Mouse (Mus musculus) forebrain, postnatal 0 days (tissue): ENCODE data around the gene Ms4a12. TPM values are rescaled to one million over a fixed set of nuclear protein-coding genes. Genes with fewer than 3 reads are reported as not detected.
"Not testable (repeated sequence)": the region's sequence is repeated elsewhere in the genome, so short reads cannot be mapped to it uniquely, and the experiment has no call there.

Experiments
- ATAC-seq: fragments of 200-750 bp; cut with Nextera tagmentation; 2 replicates; pipeline ENCODE4 v1.8.0; 2017; ENCODE audit warnings: mild to moderate bottlenecking, moderate library complexity
- DNase-seq: peaks from one replicate; pipeline ENCODE4 v3.0.0-alpha.2; 2015
- H3K27ac ChIP-seq: fragments of 300-500 bp; sonication (generic); 2 replicates; pipeline ENCODE4 v1.5.1; 2014; ENCODE audit warnings: low read depth, mild to moderate bottlenecking, antibody characterized with exemption, low read length, moderate library complexity, mixed read lengths
- H3K27me3 ChIP-seq: fragments of 300-500 bp; sonication (generic); 2 replicates; pipeline ENCODE4 v1.6.1; 2014; ENCODE audit warnings: mild to moderate bottlenecking, low read length, mixed read lengths; ENCODE audit not compliant: insufficient read depth
- H3K36me3 ChIP-seq: fragments of 300-500 bp; sonication (generic); 2 replicates; pipeline ENCODE4 v1.6.1; 2014; ENCODE audit warnings: mild to moderate bottlenecking, moderate library complexity; ENCODE audit not compliant: insufficient read depth
- H3K4me1 ChIP-seq: fragments of 300-500 bp; sonication (generic); 2 replicates; pipeline ENCODE4 v1.6.1; 2014; ENCODE audit warnings: antibody characterized with exemption; ENCODE audit not compliant: insufficient read depth
- H3K4me2 ChIP-seq: fragments of 300-500 bp; sonication (generic); 2 replicates; pipeline ENCODE4 v1.6.1; 2014; ENCODE audit warnings: low read depth, mild to moderate bottlenecking, moderate library complexity
- H3K4me3 ChIP-seq: fragments of 300-500 bp; sonication (generic); 2 replicates; pipeline ENCODE4 v1.5.1; 2014; ENCODE audit warnings: low read depth, low read length, mixed read lengths
- H3K9ac ChIP-seq: fragments of 300-500 bp; sonication (generic); 2 replicates; pipeline ENCODE4 v1.6.1; 2014; ENCODE audit warnings: mild to moderate bottlenecking
- H3K9me3 ChIP-seq: fragments of 300-500 bp; sonication (generic); 2 replicates; pipeline ENCODE4 v1.6.1; 2016; ENCODE audit warnings: low read length
- CTCF ChIP-seq: sonication (generic); IDR thresholded peaks from 2 replicates; pipeline ENCODE4 v1.5.1; 2016; ENCODE audit warnings: antibody characterized with exemption, control low read depth, low read depth
- WGBS: fragments of 180-500 bp; shearing (Covaris S2); extraction: QIAGEN DNeasy Blood & Tissue Kit; methylation state at CpG from one replicate; pipeline ENCODE4 v1.1.7; 2014; 5-methylcytosine and 5-hydroxymethylcytosine counted together
- polyA plus RNA-seq: library from polyadenylated mRNA; unstranded; fragments of >200 nt; fragmentation: Nextera tagmentation; extraction: Ambion mirVana; gene quantifications from 2 replicates; pipeline ENCODE4 v1.2.1, GENCODE M21; 2015
- total RNA-seq: library from RNA; depleted of rRNA; stranded (reverse); fragments of >200 nt; gene quantifications from 2 replicates; pipeline ENCODE4 v1.2.3, GENCODE M21; 2014; rRNA removed

The Ms4a12 gene
- total RNA-seq (not detected in 2 replicates), polyA plus RNA-seq (not detected in 2 replicates)

- no peaks in the 10 kb centered on the region for H3K36me3 ChIP-seq
- H3K4me1 ChIP-seq = no peaks in the 10 kb centered on the region
- ATAC-seq (no peak), DNase-seq (no peak)
- no peaks in the 10 kb centered on the region for H3K27me3 ChIP-seq
- TF ChIP-seq CTCF = no peak
- no peak within 1 kb of the TSS for H3K9ac ChIP-seq
- H3K9me3 ChIP-seq = no peaks in the 10 kb centered on the region
- no peak within 1 kb of the TSS for H3K27ac ChIP-seq
- 71% methylated on average over 5 of the region's 5 CpGs for WGBS
- H3K4me2 ChIP-seq = no peak within 1 kb of the TSS
- no peak within 1 kb of the TSS for H3K4me3 ChIP-seq
These were observed at the start of gene Ms4a12 for GRCm38 (mm10) chr19:11232348-11232747. Gene Ms4a12, minus strand, starts transcription at chr19:11232448.

DNA sequence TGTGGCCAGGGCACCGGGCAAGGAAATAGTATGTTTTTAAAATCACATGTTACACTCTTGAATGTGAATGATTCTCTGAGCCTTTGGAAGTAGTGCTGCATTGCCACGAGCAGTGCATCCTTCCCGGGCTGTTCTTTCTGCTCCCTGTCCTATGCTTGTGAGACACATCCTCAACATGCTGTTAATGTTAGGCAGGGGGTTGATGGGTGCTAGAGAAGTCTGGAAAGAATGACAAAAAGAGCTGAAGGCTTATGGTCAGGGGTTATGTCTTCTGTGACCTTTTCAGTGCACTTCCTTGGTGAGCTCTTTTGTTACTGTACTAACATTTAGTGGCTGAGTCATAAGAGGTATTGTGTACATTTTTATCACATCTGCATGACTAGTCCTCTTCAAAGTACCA lies 48.0 kb upstream of the Ms4a12 start:
- H3K4me1 ChIP-seq = no peaks in the 10 kb centered on the region
- no peak overlapping the region for H3K9ac ChIP-seq
- ATAC-seq = no peak
- H3K36me3 ChIP-seq = no peaks in the 10 kb centered on the region
- no peak overlapping the region for H3K4me3 ChIP-seq
- WGBS = 91% methylated on average over 3 of the region's 3 CpGs
- no peak for DNase-seq
- no peaks in the 10 kb centered on the region for H3K27me3 ChIP-seq
- no peak overlapping the region for H3K4me2 ChIP-seq
- H3K27ac ChIP-seq = no peak overlapping the region
- no peak for TF ChIP-seq CTCF
- H3K9me3 ChIP-seq = no peaks in the 10 kb centered on the region

GRCm38 (mm10) chr19:11276431-11276830 lies 44.2 kb upstream of the Ms4a12 start:
- H3K4me3 ChIP-seq = no peak overlapping the region
- no peaks in the 10 kb centered on the region for H3K4me1 ChIP-seq
- H3K4me2 ChIP-seq = no peak overlapping the region
- DNase-seq (no peak), ATAC-seq (no peak)
- H3K9ac ChIP-seq = no peak overlapping the region
- H3K9me3 ChIP-seq = no peaks in the 10 kb centered on the region
- no peaks in the 10 kb centered on the region for H3K36me3 ChIP-seq
- no peak overlapping the region for H3K27ac ChIP-seq
- 65% methylated on average over 5 of the region's 5 CpGs for WGBS
- no peaks in the 10 kb centered on the region for H3K27me3 ChIP-seq
- TF ChIP-seq CTCF = no peak

DNA sequence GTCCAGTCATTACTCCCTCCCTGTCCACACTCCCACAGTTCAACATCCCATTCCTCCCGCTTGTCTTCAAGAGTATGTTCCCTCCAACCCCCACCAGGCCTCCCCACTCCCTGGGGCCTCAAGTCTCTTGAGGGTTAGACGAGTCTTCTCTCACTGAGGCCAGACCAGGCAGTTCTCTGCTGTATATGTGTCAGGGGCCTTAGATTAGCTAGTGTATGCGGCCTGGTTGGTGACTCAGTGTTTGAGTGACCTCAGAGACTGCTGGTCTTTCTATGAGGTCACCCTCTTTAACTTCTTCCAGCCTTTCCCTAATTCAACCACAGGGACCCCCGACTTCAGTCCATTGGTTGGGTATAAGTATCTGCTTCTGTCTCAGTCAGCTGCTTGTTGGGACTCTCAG lies 34.7 kb upstream of the Ms4a12 start:
- DNase-seq (no peak), ATAC-seq (no peak)
- no peaks in the 10 kb centered on the region for H3K9me3 ChIP-seq
- no peak overlapping the region for H3K4me2 ChIP-seq
- no peaks in the 10 kb centered on the region for H3K27me3 ChIP-seq
- H3K9ac ChIP-seq = no peak overlapping the region
- TF ChIP-seq CTCF = no peak
- H3K27ac ChIP-seq = no peak overlapping the region
- H3K36me3 ChIP-seq = no peaks in the 10 kb centered on the region
- 77% methylated on average over 4 of the region's 4 CpGs for WGBS
- H3K4me3 ChIP-seq = no peak overlapping the region
- H3K4me1 ChIP-seq = no peaks in the 10 kb centered on the region

- no peak for TF ChIP-seq CTCF
- H3K4me1 ChIP-seq = no peaks in the 10 kb centered on the region
- no peak for ATAC-seq
- H3K9ac ChIP-seq = no peak within 1 kb of the TSS
- H3K9me3 ChIP-seq = no peaks in the 10 kb centered on the region
- H3K4me3 ChIP-seq = no peak within 1 kb of the TSS
- no peak within 1 kb of the TSS for H3K4me2 ChIP-seq
- DNase-seq = no peak
- H3K27me3 ChIP-seq = no peaks in the 10 kb centered on the region
- H3K27ac ChIP-seq = no peak within 1 kb of the TSS
- WGBS = 89% methylated on average over 8 of the region's 8 CpGs
- H3K36me3 ChIP-seq = no peaks in the 10 kb centered on the region
These were observed 34.0 kb upstream of the Ms4a12 start, which contains the start of gene Ms4a1 for GRCm38 (mm10) chr19:11266052-11266845. Gene Ms4a1, minus strand, starts transcription at chr19:11266241.

DNA sequence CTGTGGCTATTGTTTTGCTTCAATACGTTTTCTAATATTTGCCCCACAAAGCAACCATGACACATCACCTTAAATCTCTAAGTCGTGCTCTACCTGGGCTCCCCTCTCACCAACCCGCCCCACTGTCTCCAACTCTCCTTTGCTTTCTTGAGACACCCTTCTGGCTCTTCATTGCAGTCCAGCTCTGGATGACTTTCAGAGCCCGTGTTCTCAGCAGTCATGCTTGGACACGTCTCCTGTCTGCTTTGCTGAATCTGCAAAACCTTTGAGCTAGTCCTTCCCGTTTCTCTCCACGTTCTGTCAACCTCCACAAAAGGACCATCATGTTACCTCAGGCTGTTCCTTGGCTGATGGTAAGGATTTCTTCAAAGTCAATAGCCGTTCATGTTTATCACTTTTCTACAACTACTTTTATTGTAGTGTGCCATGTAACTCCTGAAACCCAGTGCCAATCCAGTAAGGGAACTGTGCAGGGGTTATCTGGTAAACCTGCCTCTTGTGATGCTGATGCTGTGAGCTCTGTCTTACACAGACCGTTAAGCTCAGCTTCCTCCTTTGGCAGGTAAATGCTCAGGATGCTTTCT lies 32.4 kb upstream of the Ms4a12 start:
- no peak for TF ChIP-seq CTCF
- no peaks in the 10 kb centered on the region for H3K36me3 ChIP-seq
- ATAC-seq = no peak
- no peaks in the 10 kb centered on the region for H3K27me3 ChIP-seq
- H3K4me2 ChIP-seq = no peak overlapping the region
- no peaks in the 10 kb centered on the region for H3K4me1 ChIP-seq
- DNase-seq = no peak
- H3K9me3 ChIP-seq = no peaks in the 10 kb centered on the region
- H3K4me3 ChIP-seq = no peak overlapping the region
- no peak overlapping the region for H3K9ac ChIP-seq
- H3K27ac ChIP-seq = no peak overlapping the region
- WGBS = 85% methylated on average over 9 of the region's 9 CpGs

DNA sequence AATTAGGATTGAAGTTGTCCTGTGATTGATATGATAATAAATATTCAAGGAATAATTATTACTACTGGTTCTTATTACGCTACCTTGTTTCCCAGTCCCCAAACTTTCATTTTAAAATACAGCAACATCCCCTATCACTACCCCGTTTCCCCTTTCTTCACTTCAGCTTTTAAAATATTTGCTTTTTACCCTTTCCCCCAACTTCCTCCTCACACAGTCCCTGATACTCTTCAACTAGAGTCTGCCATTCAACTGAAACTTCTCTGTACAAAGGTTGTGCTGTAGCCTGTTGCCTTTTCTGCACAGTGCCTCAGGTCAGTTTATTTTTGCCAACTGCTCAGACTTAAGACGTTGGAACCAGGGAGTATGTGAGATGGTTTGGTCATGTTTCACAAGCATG lies 31.3 kb upstream of the Ms4a12 start:
- no peaks in the 10 kb centered on the region for H3K9me3 ChIP-seq
- DNase-seq = no peak
- no peak overlapping the region for H3K4me2 ChIP-seq
- ATAC-seq = no peak
- no peak overlapping the region for H3K4me3 ChIP-seq
- H3K4me1 ChIP-seq = no peaks in the 10 kb centered on the region
- TF ChIP-seq CTCF = no peak
- H3K36me3 ChIP-seq = no peaks in the 10 kb centered on the region
- H3K27me3 ChIP-seq = no peaks in the 10 kb centered on the region
- no peak overlapping the region for H3K9ac ChIP-seq
- 91% methylated on average over 3 of the region's 3 CpGs for WGBS
- no peak overlapping the region for H3K27ac ChIP-seq

GRCm38 (mm10) chr19:11262932-11263331 lies 30.7 kb upstream of the Ms4a12 start:
- not testable (repeated sequence) for H3K4me3 ChIP-seq, ATAC-seq, H3K9ac ChIP-seq, H3K27ac ChIP-seq, H3K27me3 ChIP-seq, H3K9me3 ChIP-seq, H3K4me1 ChIP-seq, H3K4me2 ChIP-seq, H3K36me3 ChIP-seq, DNase-seq
- 77% methylated on average over 4 of the region's 4 CpGs for WGBS
